Mouse (Mus musculus): Measurements from ENCODE around the gene Rbm17. TPM values are rescaled to one million over a fixed set of nuclear protein-coding genes. Genes with fewer than 3 reads are reported as not detected.
"Not testable (repeated sequence)": the region's sequence is repeated elsewhere in the genome, so short reads cannot be mapped to it uniquely, and the experiment has no call there.

The Rbm17 gene
- total RNA-seq, 2 experiments from 2014 or later: 59.4 to 62.5 TPM

DNA sequence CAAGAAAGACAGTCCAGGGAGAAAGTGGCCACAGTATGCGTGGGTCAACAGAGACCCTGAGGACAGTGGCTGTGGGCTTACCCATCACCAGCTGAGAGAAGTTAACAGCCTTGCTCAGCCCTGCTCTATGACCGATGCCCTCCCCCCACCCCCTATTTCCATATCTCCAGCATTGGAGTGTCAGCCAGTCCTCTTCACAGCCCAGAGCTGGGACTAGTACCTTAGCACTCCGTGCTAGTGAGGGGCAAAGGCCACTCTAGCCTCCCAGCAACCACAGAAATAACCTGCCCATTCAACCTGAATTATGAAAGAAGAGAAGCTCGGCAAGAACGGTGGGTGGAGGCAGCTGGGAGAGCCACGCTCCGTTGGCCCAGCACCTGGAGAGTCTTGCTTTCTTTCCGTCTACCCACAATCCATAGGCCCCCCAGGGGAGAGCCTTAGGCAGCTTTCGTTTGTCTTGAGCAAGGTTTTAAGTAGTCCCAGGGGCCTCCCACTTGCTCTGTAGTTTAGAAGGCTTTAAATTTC, 51.6 kb downstream of the Rbm17 start:
- no peak for DNase-seq
- intact Hi-C loops (cut with DNase I): no loop called here

DNA sequence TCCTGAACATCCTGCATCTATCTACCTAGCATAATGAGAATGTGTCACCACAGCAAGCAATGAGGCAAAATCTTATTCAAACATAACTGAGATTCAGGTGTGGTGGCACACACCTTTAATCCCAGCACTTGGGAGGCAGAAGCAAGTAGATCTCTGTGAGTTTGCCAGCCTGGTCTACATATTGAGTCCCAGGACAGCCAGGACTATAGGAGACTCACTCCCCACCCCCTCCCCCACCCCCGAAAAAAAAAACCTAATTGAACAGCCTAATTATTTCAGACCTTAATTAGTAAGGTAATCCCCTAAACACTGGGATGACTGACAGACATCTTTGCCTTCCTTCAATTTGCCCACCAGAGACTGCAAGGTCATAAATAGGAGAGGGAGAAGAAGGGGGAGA, 52.2 kb downstream of the Rbm17 start:
- intact Hi-C loops (cut with DNase I): no loop called here

DNA sequence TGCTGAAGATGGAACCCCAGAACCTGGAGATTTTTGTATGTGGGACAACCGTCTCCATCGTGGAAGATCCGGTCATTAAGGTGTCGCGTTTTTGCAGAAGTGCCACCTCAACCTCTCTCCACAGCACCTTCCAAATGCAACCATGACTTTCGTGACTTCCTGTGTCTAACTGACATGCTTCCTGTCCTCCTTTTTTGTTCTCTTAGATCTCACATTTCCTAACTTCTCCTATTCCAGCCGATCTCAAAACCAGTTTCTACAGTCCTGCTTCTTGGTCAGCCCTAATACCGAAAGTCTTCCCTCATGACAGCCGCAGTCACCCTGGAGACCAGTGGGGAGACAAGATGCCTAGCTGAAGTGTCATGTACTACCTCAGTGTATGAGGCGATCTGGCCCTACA, 55.4 kb downstream of the Rbm17 start:
- intact Hi-C loops (cut with DNase I): loop anchor here (5.0 kb wide), 2 partner anchors 54 to 436 kb away; partner anchors contain the start of gene Rbm17
- DNase-seq: no peak

More for the DNA sequence above, 52.2 kb downstream of the Rbm17 start:
- no peak for DNase-seq

DNA sequence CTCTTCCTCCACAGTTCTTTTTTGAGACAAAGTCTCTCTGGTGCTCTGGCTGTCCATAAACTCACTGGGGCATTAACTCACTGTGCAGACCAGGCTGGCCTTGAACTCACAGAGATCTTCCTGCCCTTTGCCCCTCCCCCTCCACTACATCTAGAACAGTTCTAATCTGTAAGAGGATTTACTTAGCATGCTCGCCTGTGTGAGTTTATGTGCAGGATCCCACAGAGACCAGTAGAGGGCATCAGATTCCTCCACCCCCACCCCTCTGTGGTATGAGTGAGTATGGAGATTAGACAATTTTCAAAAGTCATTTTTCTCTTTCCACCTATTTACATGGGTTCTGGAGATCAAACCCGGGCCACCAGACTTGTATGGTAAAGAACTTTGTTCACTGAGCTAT, 56.3 kb downstream of the Rbm17 start:
- intact Hi-C loops (cut with DNase I): loop anchor here (5.0 kb wide), 2 partner anchors 55 to 435 kb away; partner anchors contain the start of gene Rbm17
- DNase-seq: no peak

DNA sequence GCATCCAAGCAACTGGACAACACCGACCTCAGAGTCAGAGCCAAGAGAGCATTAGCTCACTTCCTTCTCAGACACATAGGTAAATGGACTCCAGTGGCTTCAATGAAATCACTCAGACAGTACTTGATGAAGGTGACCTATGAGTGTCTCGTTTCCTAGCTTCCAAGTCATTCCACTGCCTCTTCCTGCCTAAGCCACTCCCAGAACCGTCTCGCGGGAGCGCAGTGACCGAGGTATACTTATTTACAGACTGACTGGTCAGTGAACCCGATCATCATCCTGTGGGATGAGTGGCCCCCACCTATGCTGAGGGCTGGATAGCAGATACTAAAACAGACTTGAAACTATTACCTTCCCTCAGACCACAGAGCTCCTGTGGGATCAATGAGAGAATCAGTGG, 57.9 kb downstream of the Rbm17 start:
- intact Hi-C loops (cut with DNase I): loop anchor here (5.0 kb wide), 2 partner anchors 56 to 434 kb away; partner anchors contain the start of gene Rbm17
- no peak for DNase-seq

DNA sequence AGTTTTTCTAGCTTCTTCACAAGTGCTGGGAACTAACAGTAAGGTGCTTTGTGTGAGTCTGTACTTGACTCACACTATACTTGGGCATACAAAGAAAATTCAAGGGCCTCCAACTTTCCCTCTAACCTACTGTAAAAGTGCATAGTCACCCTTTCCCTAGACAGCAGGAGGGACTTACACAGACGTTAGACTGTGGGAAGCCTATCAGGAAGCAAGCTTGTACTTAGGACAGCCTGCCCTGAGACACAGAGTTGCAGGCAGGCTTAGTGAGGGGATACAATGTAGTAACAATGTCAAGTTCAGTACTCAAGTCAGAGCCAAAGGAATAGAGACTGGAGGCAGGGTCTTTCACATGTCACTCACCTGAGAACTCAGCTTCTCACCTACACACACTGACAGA, 58.6 kb downstream of the Rbm17 start:
- DNase-seq: no peak
- intact Hi-C loops (cut with DNase I): loop anchor here (5.0 kb wide), 2 partner anchors 57 to 433 kb away; partner anchors contain the start of gene Rbm17

DNA sequence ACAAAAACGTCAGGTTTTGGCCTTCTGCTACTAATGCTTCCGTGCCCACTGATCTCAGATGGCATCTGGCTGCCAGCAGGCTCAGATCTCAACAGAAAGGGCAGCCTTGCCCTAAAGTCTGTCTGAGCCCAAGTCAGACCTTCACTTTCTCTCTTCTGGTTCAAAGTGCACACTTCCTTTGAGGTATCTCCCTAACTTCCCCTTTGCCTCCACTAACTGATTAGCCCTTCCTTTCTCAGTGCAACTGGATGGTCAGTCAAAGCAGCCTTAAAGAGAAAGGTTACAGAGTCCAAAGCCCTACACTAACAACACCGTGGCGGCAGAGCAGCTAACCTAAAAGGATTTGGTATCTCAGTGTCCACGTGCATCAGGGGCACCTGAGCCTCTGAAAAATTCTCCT, 59.6 kb downstream of the Rbm17 start:
- intact Hi-C loops (cut with DNase I): no loop called here
- DNase-seq: no peak

DNA sequence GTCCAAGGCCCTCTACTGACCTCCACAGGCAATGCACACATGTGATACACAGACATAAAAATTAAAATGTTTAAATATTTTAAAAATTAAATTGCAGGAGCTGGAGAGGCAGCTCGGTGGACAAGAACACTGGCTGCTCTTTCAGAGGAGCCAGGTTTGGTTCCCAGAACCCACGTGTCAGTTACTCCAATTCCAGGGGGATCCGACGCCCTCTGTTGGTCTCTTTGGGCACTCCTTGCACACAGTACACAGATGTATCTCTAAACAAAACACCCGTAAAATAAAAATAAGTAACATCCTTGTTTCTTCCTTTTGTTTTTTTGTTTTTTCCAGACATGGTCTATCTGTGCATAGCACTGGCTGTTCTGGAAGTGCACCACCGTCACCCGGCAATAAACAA, 60.8 kb downstream of the Rbm17 start:
- no peak for DNase-seq
- intact Hi-C loops (cut with DNase I): no loop called here

DNA sequence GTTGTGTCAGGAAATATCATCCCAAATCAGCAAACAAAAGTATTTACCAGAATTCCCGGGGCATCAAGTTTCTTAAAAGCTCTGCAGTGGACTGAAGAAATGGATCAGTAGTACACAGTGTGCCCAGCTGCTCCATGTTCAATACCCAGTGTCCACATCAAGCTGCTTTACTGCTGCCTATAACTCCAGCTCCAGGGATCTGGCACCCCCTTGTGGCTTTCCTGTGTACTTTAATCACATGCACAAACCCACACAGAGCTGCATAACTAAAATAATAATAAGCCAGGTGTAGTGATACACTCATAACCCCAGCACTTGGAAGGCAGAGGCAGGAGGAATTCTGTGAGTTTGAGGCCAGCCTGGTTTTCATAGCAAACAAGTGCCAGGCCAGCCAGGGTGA, 61.3 kb downstream of the Rbm17 start:
- intact Hi-C loops (cut with DNase I): loop anchor here (1.0 kb wide), 2 partner anchors 40 to 211 kb away; no protein-coding TSS in a partner anchor
- peak; percentile 84 to 90 for DNase-seq

DNA sequence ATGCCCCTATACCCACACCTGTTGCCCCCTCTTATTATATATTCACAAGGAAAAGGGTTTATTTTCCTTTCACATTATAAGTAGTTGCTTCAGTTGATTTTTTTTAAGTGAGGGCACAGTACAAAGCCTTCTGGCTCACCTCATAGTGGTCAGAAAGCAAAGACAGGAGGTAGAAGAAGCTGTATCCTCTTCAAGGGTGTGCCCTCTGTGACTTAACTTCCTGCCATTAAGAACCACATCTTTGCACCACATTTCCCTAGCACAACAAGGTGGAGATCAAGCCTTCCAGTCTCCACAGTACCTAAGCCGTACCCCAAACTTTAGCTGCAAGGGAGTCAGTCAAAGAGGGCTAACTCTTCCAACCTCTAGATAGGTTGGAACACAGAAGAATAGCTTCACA, 61.8 kb downstream of the Rbm17 start:
- intact Hi-C loops (cut with DNase I): loop anchor here (1.0 kb wide), 2 partner anchors 40 to 211 kb away; no protein-coding TSS in a partner anchor
- DNase-seq: no peak

DNA sequence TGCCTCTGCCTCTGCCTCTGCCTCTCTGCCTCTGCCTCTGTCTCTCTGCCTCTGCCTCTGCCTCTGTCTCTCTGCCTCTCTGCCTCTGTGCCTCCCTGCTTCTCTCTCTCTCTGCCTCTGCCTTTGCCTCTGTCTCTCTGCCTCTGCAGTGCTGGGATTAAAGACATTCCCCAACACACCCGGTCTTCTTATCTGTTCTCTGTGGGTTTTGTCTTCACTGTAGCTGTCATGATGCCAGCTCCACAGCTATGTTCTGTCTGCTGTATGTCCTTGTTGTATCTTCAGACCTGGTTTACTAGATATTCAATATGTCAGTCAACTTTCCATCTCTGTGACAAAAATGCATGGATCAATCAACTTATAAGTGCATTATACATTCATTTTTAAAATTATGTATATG, 62.4 kb downstream of the Rbm17 start:
- DNase-seq; intact Hi-C loops (cut with DNase I): not testable (repeated sequence)

DNA sequence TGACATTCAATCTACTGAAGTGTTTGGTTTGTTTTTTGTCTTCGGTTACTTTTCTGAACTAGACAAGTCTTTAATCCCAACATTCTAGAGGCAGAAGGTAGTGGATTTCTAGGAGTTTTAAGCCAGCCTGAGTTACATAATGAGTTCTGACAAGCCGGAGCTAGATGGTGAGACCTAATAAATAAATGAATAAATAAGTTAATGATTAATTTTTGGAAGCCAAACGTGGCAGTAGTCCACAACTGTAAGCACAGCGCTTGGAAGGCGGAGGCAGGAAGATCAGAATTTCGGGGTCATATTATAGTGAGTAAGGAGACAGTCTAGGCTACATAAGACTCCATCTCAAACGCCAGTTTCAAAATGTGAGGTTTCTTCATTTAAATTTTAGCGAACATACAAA, 68.0 kb downstream of the Rbm17 start:
- intact Hi-C loops (cut with DNase I): loop anchor here (1.0 kb wide), 1 partner anchor 33 kb away; no protein-coding TSS in a partner anchor
- DNase-seq: no peak

Other genes with a start within 250 kb of the Rbm17 start
- 10 to 100 TPM; 11.9 to 14.5 TPM for gene Pfkfb3, start 50.1 kb downstream of the Rbm17 start, total RNA-seq (2021)
- gene Gm17490, start 22.1 kb upstream of the Rbm17 start, total RNA-seq (2021): not detected
- gene Il2ra, start 38.7 kb upstream of the Rbm17 start, total RNA-seq (2021): 1 to 10 TPM in 1 of 2 experiments, under 1 TPM in 1; 0.69 to 1.3 TPM
- gene Il15ra, start 101.1 kb upstream of the Rbm17 start, total RNA-seq (2021): 10 to 100 TPM; 34.1 to 38.4 TPM
- 10 to 100 TPM; 72.5 to 84.1 TPM for gene Fbh1, start 173.4 kb upstream of the Rbm17 start, total RNA-seq (2021)
- 10 to 100 TPM; 24.7 to 30.1 TPM for gene Ankrd16, start 173.7 kb upstream of the Rbm17 start, total RNA-seq (2021)